Mouse (Mus musculus) liver, embryonic 18 days (tissue): ENCODE results near the gene Dsel. TPM values are rescaled to one million over a fixed set of nuclear protein-coding genes. Genes with fewer than 3 reads are reported as not detected.

ENCODE experiments used
- polyA plus RNA-seq: library from polyadenylated mRNA; depleted of rRNA; stranded (reverse); fragments of >200 nt; gene quantifications from 2 replicates; pipeline ENCODE4 v1.2.3, GENCODE M21; 2012; rRNA removed

Gene Dsel
- polyA plus RNA-seq: 0.52 and 0.55 TPM in 2 replicates

GRCm38 (mm10) chr1:111864779-111865165, at the start of gene Dsel:
Gene Dsel (minus strand): TSS chr1:111864918.

